Mouse (Mus musculus) MN1 (cell line): Measurements from ENCODE around the gene Paqr8.

Experiments
- DNase-seq: peaks from one replicate; pipeline ENCODE4 v3.0.0-alpha.2; 2016; ENCODE audit warnings: low spot score

Paqr8 gene

DNA sequence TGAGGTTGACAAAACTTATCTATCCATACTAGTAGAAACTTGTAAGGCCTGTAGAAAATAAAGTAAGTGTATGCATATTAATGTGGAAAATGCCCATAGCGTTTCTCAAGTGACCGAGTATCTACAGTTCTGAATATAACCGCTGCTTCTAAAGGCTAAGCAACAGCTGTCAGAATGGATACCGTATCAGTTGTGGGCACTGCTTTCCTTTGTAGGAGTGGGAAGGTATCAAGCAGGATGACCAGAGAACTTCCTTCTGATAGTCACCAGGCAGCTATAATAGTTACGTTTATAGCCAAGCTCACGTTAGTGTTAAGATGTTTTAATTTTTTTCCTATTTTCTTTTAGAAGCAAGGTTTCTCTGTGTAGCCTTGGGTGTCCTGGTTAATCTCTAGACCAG lies 83.0 kb downstream of the Paqr8 start:
- DNase-seq, result no peak

GRCm38 (mm10) chr1:20974341-20975135 lies 84.1 kb downstream of the Paqr8 start:
- no peak for DNase-seq

- DNase-seq, result no peak
Observed at GRCm38 (mm10) chr1:20980553-20980952, 90.1 kb downstream of the Paqr8 start.

GRCm38 (mm10) chr1:20981764-20982163 lies 91.4 kb downstream of the Paqr8 start:
- DNase-seq, result no peak

DNA sequence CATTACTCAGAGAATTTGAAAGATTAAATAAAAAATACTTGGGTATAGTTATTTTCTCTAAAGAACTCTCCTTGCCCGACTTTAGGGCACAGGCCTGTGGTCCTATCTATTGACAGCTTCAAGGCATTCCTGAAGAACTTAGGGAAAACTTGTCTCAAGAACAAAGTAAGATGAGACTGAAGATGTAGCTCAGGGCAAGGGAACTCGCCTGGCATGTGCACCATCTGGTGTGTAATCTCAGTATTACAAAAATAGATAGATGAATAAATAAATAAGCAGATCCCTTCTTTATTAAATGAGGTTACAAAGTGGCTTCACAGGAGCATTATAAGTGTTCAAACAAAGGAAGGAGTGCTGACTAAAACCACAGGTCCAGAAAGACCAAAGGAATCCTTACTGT lies 93.7 kb downstream of the Paqr8 start:
- DNase-seq, result no peak

DNA sequence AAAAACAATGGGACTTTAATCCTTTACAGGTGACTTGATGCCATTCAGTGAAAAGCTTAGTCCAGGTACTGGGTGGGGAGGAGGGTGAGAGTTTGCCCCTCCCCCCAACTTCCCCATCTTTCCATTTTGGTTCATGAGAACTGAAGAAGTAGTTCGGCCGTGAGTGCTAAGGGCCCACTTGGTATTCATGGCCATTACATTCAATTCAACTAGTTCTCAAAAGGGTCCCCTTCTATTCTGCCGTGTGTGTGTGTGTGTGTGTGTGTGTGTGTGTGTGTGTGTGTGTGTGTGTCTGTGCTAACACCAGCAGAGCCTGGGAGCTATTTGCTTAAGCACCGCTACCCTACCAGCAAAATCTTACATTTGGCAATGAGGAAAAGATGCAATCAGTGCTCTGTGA lies 94.2 kb downstream of the Paqr8 start:
- DNase-seq, result no peak

DNA sequence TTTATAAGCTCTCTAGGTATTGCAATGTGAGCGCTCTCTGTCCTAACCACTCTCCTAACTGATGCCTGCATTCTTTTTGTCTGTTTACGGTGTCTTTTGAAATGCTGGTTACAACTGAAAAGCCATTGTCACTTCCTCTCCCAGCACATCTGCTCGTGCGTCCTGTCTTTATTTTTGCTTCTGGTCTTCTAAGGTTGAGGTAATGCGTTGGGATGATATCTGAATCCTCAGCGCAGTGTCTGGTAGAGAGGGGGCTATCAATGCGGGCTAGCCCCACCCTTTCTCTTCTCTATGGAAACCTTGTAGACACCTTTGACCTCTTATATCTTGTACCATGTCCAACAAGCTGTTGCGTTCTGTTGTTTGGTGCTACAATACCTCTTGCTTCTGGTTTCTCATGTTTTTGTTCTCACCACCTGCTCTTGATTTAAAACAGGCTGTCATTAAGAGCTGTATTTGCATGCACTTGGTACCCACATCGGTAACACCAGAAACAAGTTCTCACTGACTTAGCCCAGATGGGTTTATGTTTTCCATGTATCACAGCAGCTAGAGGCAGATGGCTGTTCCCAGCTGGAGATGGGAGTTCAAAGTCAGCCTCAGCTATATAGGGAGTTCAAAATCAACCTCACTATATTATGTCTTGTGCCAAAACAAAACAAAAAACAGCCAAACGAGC lies 96.1 kb downstream of the Paqr8 start:
- DNase-seq, result no peak
